Mouse (Mus musculus): ENCODE results near the gene Usf2.
"Not testable (repeated sequence)": the region's sequence is repeated elsewhere in the genome, so short reads cannot be mapped to it uniquely, and the experiment has no call there.

The Usf2 gene

DNA sequence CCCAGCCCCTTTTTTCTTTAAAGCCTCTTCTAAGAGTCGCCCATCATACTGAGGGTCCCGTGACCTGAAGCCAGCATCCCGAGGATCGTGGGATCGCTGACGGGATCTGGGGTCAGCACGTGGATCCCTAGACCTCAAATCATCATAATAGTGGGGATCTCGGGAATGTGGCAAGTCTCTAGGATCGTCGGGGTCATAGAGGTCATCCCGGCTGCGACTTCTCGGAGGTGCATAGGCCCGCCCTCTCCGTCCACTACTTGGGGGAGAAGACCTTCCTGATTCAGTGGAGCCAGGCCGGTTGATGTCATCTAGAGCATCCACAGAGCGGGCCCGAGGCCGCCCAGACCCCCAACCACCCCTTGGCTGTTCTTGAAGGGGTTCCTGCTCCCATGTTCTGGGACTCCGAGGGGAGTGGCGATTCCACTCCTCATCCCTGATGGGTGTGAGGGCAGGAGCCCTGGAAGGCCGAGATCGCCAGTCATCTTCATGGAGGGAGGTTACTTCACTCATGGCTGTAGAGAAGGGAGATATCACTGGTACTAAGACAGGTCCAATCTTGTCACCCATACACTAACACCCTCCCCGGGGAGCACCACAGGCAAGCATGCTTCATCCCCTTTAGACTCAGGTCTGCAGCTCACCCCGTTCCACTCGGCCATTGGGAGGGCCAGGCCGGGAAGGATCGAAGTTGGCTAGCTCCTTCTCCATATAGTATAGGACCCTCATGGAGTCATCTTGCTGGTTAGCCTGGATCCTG is 1.7 kb upstream of the Usf2 start:
- no peak for DNase-seq (ENCODE audit: low read depth, low spot score)

DNA sequence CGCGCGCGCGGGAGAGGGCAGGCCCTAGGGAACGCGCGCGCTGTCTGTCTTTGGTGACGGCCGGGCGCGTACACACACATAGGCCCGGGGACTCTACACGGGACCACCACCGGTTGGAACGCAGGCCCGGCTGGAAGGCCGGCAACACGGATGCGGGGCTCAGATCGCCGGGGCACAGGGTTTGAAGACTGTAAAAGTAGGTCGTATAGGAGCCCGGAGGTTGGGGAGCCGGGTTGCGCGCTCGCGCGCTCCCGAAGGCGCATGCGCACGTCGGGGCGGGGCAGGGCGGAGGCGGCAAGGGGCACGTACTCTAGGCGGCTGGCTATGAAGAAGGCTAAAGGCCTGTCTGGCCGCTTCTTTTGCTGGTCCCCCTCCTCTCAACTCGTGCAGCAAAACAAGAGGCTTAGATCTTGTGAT is 772 bp upstream of the Usf2 start:
- DNase-seq (ENCODE audit: low read depth, low spot score) = peak; percentile 91

DNA sequence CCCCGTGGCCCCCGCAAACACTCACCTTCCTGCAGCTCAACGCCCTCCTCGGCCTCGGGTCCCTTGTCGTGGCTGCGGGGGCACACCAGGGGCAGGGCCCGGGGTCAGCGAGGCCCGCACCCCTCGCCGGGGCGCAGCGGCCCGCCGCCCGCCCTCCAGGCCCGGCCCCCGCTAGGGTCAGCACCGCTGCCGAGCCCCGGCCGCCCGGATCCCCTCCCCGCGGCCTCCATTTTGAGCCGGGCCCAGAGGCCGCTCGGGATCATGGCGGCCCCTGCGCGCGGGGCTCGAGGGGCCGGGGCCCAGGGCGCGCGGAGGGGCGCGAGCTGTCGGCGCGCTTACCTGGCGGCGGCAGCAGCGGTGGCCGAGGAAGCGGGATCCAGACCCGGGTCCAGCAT is 249 bp downstream of the Usf2 start:
- no peak for DNase-seq (ENCODE audit: low read depth, low spot score)

DNA sequence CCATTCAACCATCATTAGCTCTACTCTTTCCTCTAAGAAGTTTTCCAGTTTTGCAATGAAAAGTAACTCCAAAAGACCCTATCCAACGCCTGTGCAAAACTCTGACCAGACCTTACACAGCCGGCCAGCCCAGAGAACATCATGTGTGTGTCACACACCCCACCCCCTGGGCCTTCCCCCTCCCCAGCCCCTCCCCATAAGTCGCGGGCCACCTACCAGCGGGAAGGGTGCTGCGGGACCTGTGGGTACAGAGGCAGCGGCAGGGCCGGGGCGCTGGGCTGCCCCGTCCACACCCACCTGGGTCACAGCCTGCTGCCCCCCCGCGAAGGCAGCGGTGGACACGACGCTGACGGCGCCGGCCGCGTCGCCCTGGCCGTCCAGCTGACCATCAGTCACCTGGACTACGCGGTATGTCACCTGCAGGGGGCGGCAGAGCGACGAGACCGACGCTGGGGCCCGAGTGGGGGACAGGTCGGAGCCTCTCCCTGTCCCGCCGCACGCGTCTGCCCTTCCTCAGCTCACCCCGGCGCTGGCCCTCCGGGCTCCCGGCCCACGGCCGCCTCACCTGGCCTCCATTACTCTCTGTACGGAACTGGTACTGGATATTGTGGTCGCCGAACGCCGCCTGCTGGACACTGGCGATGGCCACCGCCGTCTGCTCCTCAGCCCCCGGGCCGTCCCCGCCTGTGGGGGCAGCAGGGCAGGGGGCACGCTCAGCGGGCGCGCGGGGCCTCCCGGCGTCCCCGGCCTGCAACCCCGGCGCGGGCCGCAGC is 833 bp downstream of the Usf2 start:
- peak; percentile 91 for DNase-seq (ENCODE audit: low read depth, low spot score)

DNA sequence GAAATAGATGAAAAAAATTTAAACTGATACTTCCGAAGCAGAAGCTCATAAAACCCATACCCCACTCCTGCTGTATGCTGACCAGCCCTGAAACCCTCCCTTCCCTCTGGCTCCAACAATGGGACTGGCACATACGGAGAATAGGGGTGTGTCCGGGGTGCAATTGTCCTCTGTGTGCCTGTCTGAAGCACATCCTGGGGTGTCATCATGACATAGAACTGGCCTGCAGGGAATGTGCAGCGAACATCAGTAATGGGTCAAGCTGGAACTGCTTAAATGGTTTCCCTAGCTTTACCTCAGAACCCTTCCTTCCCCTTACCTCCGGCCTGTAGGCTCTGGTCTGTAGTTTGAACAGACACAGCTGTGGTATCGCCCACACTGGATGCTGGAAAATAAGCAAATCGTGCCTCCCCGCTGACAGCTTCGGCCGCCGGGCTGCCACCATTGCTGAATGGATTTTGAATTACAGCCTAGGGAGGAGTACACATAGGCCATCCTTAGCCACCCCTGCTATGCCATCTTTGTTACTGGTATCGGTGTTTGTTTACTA is 1.6 kb downstream of the Usf2 start:
- DNase-seq (ENCODE audit: low read depth, low spot score) = peak; percentile 19

DNA sequence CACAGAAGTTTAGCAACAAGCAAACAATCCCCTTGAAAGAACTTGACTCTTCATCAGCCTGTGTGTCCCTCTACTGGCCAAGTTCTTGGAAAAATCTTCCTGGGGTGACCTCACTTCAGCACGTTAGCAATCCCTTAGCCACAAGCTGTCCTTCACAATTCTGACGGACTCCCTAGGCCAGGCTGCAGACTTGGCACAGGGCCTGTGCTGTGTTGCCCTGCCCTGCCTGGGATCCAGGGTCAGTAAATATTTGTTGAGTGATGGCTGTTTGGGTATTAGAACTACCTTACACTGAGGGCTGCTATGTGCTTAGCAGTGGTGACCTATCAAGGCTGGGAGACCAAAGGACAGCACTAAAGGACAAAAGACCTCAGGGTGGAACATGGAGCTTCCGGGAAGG is 2.6 kb downstream of the Usf2 start:
- no peak for DNase-seq (ENCODE audit: low read depth, low spot score)

DNA sequence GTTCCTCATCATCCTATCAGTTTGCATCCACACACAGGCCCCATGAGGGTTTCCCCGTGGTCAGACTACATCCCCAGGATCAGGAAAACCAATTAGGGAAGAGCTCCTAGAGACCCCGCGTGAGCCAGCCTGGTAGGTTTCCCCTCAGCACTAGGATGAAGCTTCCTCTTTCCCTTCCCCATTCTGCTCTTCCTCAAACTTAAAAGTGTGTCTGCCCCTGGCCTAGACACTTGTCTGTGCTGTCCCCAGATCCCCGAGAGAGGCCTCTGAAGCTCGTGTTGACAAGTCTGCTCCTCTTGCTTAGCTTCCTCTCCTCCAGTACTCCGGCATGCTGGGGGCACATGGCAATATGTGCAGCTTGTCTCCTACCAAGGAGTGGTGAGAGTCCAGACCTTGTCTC is 3.1 kb downstream of the Usf2 start:
- DNase-seq (ENCODE audit: low read depth, low spot score) = peak; percentile 51

DNA sequence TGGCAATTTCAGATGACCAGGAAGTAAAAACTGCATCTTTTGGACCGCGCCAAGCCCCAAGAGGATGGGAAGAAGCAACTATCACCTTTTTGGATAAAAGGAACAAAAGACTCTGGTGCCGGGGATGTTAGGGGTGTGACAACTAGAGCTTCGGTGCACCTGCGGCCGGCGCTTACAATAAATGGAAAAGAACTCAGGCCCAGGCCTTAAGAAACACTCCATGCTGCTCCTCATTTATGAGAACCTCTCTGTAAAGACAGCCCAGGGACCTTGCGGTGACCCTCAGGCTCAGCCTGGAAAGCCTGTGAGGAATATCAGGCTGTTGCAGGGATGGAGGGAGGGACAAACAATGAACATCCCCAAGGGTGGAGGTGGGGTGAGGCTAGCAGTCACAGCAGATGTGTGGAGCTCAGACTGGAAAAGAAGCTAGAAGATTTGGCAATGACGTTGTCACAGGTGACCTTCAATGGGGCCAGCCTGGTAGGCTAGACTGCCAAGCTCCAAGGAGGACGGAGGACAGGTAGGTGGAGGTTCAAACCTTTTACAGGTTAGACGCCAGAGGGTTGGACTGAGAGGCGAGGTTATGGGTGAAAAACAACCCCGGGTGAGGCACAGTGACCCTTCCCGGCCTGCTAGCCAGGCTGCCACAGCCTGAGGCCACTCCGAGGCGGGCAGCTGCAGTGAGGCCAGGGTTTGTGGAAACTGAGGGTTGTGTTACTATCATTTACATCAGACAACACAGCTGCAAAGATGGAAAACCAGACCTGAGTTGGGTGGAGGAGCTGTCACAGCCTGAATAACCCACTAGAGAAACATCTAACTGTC is 4.0 kb downstream of the Usf2 start:
- no peak for DNase-seq (ENCODE audit: low read depth, low spot score)

DNA sequence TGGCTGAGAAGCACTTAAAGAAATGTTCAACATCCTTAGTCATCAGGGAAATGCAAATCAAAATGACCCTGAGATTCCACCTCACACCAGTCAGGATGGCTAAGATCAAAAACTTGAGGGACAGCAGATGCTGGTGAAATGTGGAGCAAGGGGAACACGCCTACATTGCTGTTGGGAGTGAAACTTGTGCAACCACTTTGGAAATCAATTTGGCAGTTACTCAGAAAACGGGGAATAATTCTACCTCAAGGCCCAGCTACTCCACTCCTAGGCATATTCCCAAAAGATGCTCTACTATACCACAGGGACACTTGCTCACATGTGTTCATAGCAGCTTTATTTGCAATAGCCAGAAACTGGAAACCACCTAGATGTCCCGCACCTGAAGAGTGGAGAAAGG is 6.7 kb downstream of the Usf2 start:
- DNase-seq (ENCODE audit: low read depth, low spot score) = not testable (repeated sequence)

DNA sequence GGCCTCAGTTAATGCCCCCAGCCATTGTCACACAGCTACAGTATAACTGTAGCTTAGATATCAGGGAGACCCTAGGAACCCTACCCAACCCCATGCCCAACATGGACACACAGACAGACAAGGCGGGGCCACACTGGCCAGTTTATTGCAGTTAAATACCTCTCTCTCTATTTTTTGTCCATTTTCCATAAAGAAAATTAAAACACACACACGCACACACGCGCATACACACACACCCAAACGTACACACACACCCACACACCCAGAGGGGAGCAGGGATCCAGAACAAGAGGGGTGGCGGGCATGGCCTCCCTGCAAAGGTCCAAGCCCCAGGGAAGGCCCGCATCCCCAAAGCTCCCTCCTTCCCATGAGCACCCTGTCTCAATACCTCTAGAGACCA is 10.7 kb downstream of the Usf2 start:
- DNase-seq (ENCODE audit: low read depth, low spot score) = no peak

DNA sequence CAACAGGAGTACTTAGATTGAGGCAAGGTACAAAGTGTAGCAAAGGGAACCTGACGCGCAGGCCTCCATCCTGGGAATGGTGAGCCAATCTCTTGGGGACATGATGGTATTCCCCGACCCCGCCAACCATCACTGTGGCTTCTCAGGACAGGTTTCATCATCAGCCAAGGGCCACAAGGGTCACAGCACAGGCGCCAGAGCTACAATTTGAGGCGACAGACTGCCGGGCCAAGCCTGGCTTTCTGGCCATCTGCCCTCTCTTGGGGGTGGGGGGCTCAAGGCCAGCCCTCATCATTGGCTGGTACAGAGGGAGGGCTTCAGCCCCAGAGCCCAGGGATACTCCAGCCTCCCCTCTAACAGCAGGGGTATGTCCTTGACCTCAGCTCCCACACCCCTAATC is 11.1 kb downstream of the Usf2 start:
- not testable (repeated sequence) for DNase-seq (ENCODE audit: low read depth, low spot score)

DNA sequence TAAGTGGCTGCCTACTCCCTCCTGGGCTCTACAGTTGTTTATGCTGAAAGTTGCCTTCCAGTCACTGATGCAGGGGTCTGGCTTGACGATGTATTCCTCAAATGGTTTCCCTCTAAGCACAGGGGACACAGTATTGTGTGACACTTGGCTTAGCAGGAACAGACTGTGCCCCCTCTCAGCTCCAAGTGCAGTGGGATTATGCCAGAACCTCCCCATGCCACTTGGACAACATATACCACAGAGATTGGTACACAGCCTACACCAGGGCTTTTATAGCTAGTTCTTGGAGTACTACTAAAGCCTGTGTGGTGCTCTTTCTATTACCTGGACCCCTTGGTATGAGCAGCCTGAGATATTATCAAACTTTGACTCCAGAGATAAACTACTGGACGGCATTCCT is 11.9 kb downstream of the Usf2 start:
- not testable (repeated sequence) for DNase-seq (ENCODE audit: low read depth, low spot score)

DNA sequence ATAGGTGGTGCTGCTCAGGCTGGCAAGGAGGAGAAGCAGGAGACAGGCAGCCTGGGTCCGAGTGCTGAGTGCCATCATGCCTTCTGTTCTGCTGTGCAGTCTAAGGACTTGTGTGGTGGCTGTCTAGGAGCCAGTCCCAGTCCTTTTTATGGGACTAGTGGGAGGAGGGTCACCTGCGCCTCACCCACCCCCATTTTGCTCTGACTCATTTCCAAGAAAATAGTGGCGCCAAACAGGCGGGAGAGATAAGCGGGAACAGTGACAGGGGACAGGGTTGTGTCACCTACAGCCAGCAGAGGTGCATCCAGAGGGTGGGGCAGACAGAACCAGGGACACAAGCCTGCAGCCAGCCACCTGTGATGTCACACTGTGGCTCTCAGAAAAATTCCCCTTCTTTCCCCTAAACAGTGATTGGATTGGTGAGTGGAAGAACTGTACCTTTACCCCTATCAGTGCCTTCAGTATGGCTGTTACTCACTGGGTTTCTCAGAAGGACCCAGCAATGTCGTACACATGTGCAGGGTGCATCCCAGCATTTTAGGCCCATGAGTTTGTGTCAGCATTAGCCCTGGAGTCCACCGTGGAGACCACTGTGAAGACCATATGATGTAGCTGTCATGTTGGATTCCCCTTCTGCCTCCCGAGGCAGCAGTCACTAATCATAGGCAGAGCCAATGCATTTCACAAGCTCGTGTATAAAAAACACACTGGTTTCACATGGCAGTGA is 12.5 kb downstream of the Usf2 start, which contains the start of gene Hamp:
TSS of gene Hamp (minus strand) at position 124 of the 727 bp plus-strand sequence.
- no peak for DNase-seq (ENCODE audit: low read depth, low spot score)

DNA sequence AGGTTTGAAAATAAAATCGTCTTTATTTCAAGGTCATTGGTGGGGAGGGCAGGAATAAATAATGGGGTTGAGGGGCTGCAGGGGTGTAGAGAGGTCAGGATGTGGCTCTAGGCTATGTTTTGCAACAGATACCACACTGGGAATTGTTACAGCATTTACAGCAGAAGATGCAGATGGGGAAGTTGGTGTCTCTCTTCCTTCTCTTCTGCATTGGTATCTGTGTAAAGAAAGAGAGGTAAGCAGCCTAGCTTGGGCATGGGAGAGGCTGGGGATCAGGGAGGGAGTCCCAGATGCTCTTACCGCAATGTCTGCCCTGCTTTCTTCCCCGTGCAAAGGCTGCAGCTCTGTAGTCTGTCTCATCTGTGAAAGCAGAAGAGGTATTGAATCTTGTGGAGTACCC is 14.2 kb downstream of the Usf2 start:
- not testable (repeated sequence) for DNase-seq (ENCODE audit: low read depth, low spot score)

DNA sequence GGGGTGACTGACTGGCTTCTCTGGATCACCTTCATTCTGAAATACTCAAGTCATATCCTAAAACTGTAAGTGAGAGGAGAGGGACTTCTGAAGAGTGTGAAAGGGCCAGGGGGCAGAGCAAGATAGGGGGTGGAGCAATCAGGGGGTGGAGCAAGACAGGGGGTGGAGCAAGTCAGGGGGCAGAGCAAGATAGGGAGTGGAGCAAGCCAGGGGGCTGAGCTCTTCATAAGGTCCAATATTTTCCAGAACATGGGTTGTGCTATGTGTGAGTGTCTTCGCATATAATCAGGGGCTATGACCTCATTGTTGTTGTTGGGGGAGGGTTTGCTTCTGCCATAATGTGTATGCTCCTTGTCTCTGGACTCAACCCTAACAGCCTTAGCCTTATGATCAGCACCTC is 16.5 kb downstream of the Usf2 start:
- not testable (repeated sequence) for DNase-seq (ENCODE audit: low read depth, low spot score)

DNA sequence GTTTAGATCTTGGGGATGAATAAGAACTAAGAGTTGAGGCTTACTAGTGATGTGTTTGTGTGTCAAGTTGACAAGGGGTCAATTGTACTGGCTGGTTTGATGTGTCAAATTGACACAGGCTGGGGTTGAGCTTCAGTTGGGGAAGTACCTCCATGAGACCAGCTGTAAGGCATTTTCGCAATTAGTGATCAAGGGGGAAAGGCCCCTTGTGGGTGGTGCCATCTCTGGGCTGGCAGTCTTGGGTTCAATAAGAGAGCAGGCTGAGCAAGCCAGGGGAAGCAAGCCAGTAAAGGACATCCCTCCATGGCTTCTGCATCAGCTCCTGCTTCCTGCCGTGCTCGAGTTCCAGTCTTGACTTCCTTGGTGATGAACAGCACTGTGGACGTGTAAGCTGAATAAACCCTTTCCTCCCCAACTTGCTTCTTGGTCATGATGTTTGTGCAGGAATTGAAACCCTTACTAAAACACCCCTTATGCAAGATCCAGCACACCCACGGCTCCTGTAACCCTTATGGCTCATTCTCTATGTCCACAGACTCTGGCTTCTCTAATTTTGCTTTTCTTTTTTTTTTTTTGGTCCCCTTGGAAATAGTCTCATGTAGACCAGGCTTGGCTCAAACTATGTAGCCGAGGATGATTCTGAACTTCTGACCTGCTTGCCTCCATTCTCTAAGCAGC is 21.0 kb downstream of the Usf2 start:
- DNase-seq (ENCODE audit: low read depth, low spot score) = not testable (repeated sequence)

DNA sequence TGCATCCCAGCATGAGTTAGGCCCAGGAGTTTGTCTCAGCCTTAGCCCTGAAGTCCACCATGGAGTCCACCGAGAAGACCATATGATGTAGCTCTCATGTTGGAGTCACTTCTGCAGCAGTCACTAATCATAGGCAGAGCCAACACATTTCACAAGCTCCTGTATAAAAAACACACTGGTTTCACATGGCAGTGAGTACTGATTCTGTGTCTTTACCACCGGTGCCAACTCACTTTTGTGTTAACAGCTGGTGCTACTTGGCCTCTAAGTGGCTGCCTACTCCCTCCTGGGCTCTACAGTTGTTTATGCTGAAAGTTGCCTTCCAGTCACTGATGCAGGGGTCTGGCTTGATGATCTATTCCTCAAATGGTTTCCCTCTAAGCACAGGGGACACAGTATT is 32.0 kb downstream of the Usf2 start, which contains the start of gene Hamp2:
TSS of gene Hamp2 (minus strand) at position 101 of the 400 bp plus-strand sequence.
- not testable (repeated sequence) for DNase-seq (ENCODE audit: low read depth, low spot score)

DNA sequence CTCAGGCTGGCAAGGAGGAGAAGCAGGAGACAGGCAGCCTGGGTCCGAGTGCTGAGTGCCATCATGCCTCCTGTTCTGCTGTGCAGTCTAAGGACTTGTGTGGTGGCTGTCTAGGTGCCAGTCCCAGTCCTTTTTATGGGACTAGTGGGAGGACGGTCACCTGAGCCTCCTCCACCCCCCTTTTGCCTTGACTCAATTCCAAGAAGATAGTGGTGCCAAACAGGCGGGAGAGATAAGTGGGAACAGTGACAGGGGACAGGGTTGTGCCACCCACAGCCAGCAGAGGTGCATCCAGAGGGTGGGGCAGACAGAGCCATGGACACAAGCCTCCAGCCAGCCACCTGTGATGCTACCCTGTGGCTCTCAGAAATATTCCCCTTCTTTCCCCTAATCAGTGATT is 32.5 kb downstream of the Usf2 start:
- no peak for DNase-seq (ENCODE audit: low read depth, low spot score)

DNA sequence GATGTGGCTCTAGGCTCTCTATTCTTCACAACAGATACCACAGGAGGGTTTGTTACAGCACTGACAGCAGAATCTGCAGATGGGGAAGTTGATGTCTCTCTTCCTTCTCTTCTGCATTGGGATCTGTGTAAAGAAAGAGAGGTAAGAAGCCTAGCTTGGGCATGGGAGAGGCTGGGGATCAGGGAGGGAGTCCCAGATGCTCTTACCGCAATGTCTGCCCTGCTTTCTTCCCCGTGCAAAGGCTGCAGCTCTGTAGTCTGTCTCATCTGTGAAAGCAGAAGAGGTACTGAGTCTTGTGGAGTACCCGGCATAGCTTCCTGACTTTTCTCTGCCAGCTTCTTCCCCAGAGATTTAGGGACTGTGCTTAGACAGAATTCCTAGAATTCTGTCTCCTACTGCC is 34.1 kb downstream of the Usf2 start:
- DNase-seq (ENCODE audit: low read depth, low spot score) = not testable (repeated sequence)

DNA sequence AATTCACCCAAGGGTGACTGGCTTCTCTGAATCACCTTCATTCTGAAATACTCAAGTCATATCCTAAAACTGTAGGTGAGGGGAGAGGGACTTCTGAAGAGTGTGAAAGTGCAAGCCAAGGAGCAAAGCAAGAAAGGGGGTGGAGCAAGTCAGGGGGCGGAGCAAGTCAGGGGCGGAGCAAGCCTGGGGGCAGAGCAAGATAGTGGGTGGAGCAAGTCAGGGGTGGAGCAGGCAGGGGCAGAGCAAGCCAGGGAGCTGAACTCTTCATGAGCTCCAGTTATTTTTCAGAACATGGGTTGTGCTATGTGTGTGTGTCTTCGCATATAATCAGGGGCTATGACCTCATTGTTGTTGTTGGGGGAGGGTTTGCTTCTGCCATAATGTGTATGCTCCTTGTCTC is 36.4 kb downstream of the Usf2 start:
- DNase-seq (ENCODE audit: low read depth, low spot score) = no peak
